Comparison of ENCODE assay signal across 25 mouse cellular contexts in the genomic region with DNA sequence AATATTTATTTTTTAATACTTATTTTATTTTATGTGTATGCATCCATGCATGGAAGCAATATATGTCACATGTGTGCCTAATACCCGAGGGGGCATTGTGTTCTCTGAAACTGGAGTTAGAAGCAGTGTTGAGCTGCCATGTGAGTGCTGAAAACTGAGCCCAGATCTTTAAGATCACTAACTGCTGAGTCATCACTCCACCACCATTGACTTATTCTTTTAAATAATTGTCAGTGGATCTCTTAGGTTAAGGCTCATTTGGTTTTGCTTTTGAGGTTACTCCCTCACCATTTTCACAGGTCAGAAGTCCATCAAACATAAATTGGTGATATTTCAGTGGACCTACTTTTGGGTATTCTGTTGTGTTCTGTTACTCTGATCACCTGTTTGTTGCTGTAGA.
A peak's percentile ranks its signal among the peaks of the same experiment; 100 is the strongest.
DNase-seq lines count a peak whose midpoint lies in the region; ATAC-seq and TF ChIP-seq lines count a peak whose summit lies in the region.
"Had no signal": no experiment of that assay in that cellular context is flagged by ENCODE, and none has a peak within 500 bp of the region (broad histone marks: within the 10 kb centered on the region; RNA-seq: fewer than 3 reads in every experiment).

No protein-coding gene starts in this region.

- dilution Hi-C loops in CH12.LX (cut with MboI; ENCODE audit: extremely low pct_ligation_motif_present, extremely low pct_unique_long_range_greater_than_20kb, low sequenced_read_pairs), result no loop called here

- TF ChIP-seq EP300 in CH12.LX (IDR thresholded peaks at IDR 0.05; ENCODE audit: low read length) (no peak), MEL (IDR thresholded peaks at IDR 0.05; ENCODE audit: low read depth in 1 of 2, low read length in 2 of 2) (no peak)

- H3K4me3 ChIP-seq in CH12.LX (replicated peaks in 1 of 3; ENCODE audit: low read depth in 2 of 3, low read length in 2 of 3, poor library complexity in 1 of 3) (no peak overlapping the region), ES-E14 (ENCODE audit: insufficient read depth in 1 of 2, low read depth in 1 of 2, low read length in 2 of 2, poor library complexity in 1 of 2, severe bottlenecking in 1 of 2) (no peak overlapping the region), MEL (ENCODE audit: control insufficient read depth in 1 of 2, insufficient read depth in 1 of 2, low read depth in 2 of 2, low read length in 2 of 2) (no peak overlapping the region)
- H3K4me3 ChIP-seq in intestine, postnatal 0 days (ENCODE audit: low read depth, low read length), result no peak overlapping the region
- H3K4me3 ChIP-seq in hindbrain, postnatal 0 days (ENCODE audit: low read length), result no peak overlapping the region

- in situ Hi-C loops in CH12.LX (cut with MboI; ENCODE audit: low pct_ligation_motif_present, low pct_unique_long_range_greater_than_20kb, low sequenced_read_pairs), result no loop called here
- in situ Hi-C loops in ES-E14 (cut with MboI; ENCODE audit: low sequenced_read_pairs in 2 of 2, unreplicated experiment in 2 of 2), result no loop called here

- TF ChIP-seq POLR2A in CH12.LX (IDR thresholded peaks at IDR 0.05; ENCODE audit: low read depth, low read length) (no peak), MEL (IDR thresholded peaks at IDR 0.05; ENCODE audit: control insufficient read depth in 1 of 2, insufficient read depth in 1 of 2, low read depth in 1 of 2, low read length in 2 of 2, poor library complexity in 1 of 2) (no peak)

- H3K9ac ChIP-seq in CH12.LX (ENCODE audit: insufficient read depth, low read depth) (no peak overlapping the region), ES-E14 (ENCODE audit: insufficient read depth, low read depth, low read length, poor library complexity, severe bottlenecking) (no peak overlapping the region), MEL (ENCODE audit: control insufficient read depth, low read depth, low read length, poor library complexity, severe bottlenecking) (no peak overlapping the region)
- no peak overlapping the region for H3K9ac ChIP-seq in intestine, postnatal 0 days (ENCODE audit: low read depth, low read length)
- no peak overlapping the region for H3K9ac ChIP-seq in hindbrain, postnatal 0 days (replicated peaks; ENCODE audit: low read length)

- H3K4me2 ChIP-seq in CH12.LX (ENCODE audit: insufficient read depth, low read depth, poor library complexity, severe bottlenecking), result no peak overlapping the region
- no peak overlapping the region for H3K4me2 ChIP-seq in intestine, postnatal 0 days (replicated peaks; ENCODE audit: low read depth)
- H3K4me2 ChIP-seq in hindbrain, postnatal 0 days (ENCODE audit: low read depth, low read length), result no peak overlapping the region

- no peak for ATAC-seq in intestine, postnatal 0 days
- no peak for ATAC-seq in erythroblast, adult 5-6 weeks (replicated peaks; ENCODE audit: low FRiP score, poor library complexity, severe bottlenecking)
- no peak for ATAC-seq in hindbrain, postnatal 0 days
- ATAC-seq: activated CD4-positive, CD25-positive, alpha-beta regulatory T cell, adult 4 months; CD4-positive, CD25-positive, alpha-beta regulatory T cell, adult 4 months; Patski had no signal

- H3K36me3 ChIP-seq in CH12.LX (replicated peaks in 1 of 2; ENCODE audit: control insufficient read depth in 1 of 2, insufficient read depth in 1 of 2, low read length in 1 of 2) (no peaks in the 10 kb centered on the region), ES-E14 (ENCODE audit: control insufficient read depth, insufficient read depth, low read length, poor library complexity, severe bottlenecking) (no peaks in the 10 kb centered on the region), MEL (ENCODE audit: control insufficient read depth in 1 of 2, insufficient read depth in 2 of 2, low read length in 2 of 2) (no peaks in the 10 kb centered on the region)
- H3K36me3 ChIP-seq in intestine, postnatal 0 days (ENCODE audit: control insufficient read depth, insufficient read depth), result no peaks in the 10 kb centered on the region
- no peaks in the 10 kb centered on the region for H3K36me3 ChIP-seq in hindbrain, postnatal 0 days (ENCODE audit: insufficient read depth, low read length)
- H3K36me3 ChIP-seq: G1E had no signal

- H3K27me3 ChIP-seq in CH12.LX (replicated peaks) (no peaks in the 10 kb centered on the region), MEL (ENCODE audit: control insufficient read depth in 1 of 2, insufficient read depth in 2 of 2, low read length in 2 of 2) (no peaks in the 10 kb centered on the region; a peak in 1 of 4 replicates)
- H3K27me3 ChIP-seq in intestine, postnatal 0 days (replicated peaks; ENCODE audit: control insufficient read depth, insufficient read depth, low read length), result no peaks in the 10 kb centered on the region
- H3K27me3 ChIP-seq in hindbrain, postnatal 0 days (ENCODE audit: insufficient read depth, low read length), result no peaks in the 10 kb centered on the region
- H3K27me3 ChIP-seq: Patski had no signal

- TF ChIP-seq RAD21 in CH12.LX (IDR thresholded peaks at IDR 0.05; ENCODE audit: low read depth, low read length), result no peak
- TF ChIP-seq RAD21 in MEL (IDR thresholded peaks at IDR 0.05; ENCODE audit: low read depth, low read length), result no peak

- no peak overlapping the region for H3K27ac ChIP-seq in CH12.LX (ENCODE audit: insufficient read depth, low read depth)
- H3K27ac ChIP-seq in ES-E14 (ENCODE audit: insufficient read depth, low read depth, low read length, poor library complexity, severe bottlenecking), result no peak overlapping the region
- H3K27ac ChIP-seq in MEL (ENCODE audit: control insufficient read depth, low read depth, low read length), result no peak overlapping the region
- H3K27ac ChIP-seq in intestine, postnatal 0 days (ENCODE audit: low read depth, low read length), result no peak overlapping the region
- H3K27ac ChIP-seq in hindbrain, postnatal 0 days, result no peak overlapping the region

- H3K9me3 ChIP-seq in CH12.LX (replicated peaks; ENCODE audit: low read length) (no peaks in the 10 kb centered on the region), ES-E14 (ENCODE audit: control insufficient read depth, insufficient read depth, low read depth, low read length) (no peaks in the 10 kb centered on the region), MEL (replicated peaks; ENCODE audit: insufficient read depth, low read length) (no peaks in the 10 kb centered on the region)
- H3K9me3 ChIP-seq in intestine, postnatal 0 days (ENCODE audit: control insufficient read depth), result no peaks in the 10 kb centered on the region
- no peaks in the 10 kb centered on the region for H3K9me3 ChIP-seq in hindbrain, postnatal 0 days (ENCODE audit: low read length)
- H3K9me3 ChIP-seq: G1E had no signal

- DNase-seq in 416B (ENCODE audit: low read depth) (peak; percentile 1), CH12.LX (ENCODE audit: extremely low read depth) (no peak), ES-E14 (ENCODE audit: low read depth, low spot score) (no peak), MEL (ENCODE audit: low read depth, low spot score) (no peak)
- no peak for DNase-seq in hindbrain, postnatal 0 days (ENCODE audit: low spot score)
- DNase-seq in frontal cortex, adult 2 months (ENCODE audit: extremely low spot score in 1 of 2, low spot score in 1 of 2), result no peak
- DNase-seq: adrenal gland, adult 2 months; adrenal gland, adult 8-10 months; adrenal gland, postnatal 10 days; adrenal gland, postnatal 14 days; adrenal gland, postnatal 25 days; adrenal gland, postnatal 36 days; B cell, adult 2 months; cerebellum, adult 11 months; cerebellum, adult 11-12 months; cerebellum, adult 18-20 months; cerebellum, adult 2 months; cerebellum, adult 8-10 months; cerebellum, adult 9-10 months had no signal

- TF ChIP-seq CTCF in CH12.LX (conservative IDR thresholded peaks at IDR 0.05 in 1 of 2, IDR thresholded peaks at IDR 0.05 in 1 of 2; ENCODE audit: low read depth in 2 of 2, low read length in 2 of 2) (no peak), MEL (IDR thresholded peaks at IDR 0.05 in 2 of 3, conservative IDR thresholded peaks at IDR 0.05 in 1 of 3; ENCODE audit: control insufficient read depth in 1 of 3, insufficient read depth in 1 of 3, low read depth in 2 of 3, low read length in 3 of 3, poor library complexity in 1 of 3, severe bottlenecking in 1 of 3) (no peak)
- TF ChIP-seq CTCF in intestine, postnatal 0 days (IDR thresholded peaks at IDR 0.05; ENCODE audit: low read depth), result no peak
- no peak for TF ChIP-seq CTCF in hindbrain, postnatal 0 days (IDR thresholded peaks at IDR 0.05; ENCODE audit: low read depth)

- H3K4me1 ChIP-seq in CH12.LX (ENCODE audit: control insufficient read depth in 1 of 2, insufficient read depth in 2 of 2) (peaks cover 0 to 13% of the 10 kb centered on the region in 2 experiments; a peak in 2 of 4 replicates), ES-E14 (ENCODE audit: control insufficient read depth in 2 of 2, insufficient read depth in 2 of 2, low read length in 2 of 2, poor library complexity in 1 of 2) (no peaks in the 10 kb centered on the region), MEL (ENCODE audit: control insufficient read depth in 1 of 2, insufficient read depth in 2 of 2, low read length in 2 of 2) (no peaks in the 10 kb centered on the region)
- no peaks in the 10 kb centered on the region for H3K4me1 ChIP-seq in intestine, postnatal 0 days (replicated peaks; ENCODE audit: control insufficient read depth, insufficient read depth, low read length)
- no peaks in the 10 kb centered on the region for H3K4me1 ChIP-seq in hindbrain, postnatal 0 days (ENCODE audit: insufficient read depth, low read length)

- 63% methylated on average over 1 of the region's 1 CpGs for WGBS in intestine, postnatal 0 days
- WGBS in hindbrain, postnatal 0 days, result 68% methylated on average over 1 of the region's 1 CpGs

- H3K79me2 ChIP-seq in CH12.LX (replicated peaks; ENCODE audit: control insufficient read depth, extremely low read depth, insufficient read depth, poor library complexity, severe bottlenecking) (no peaks in the 10 kb centered on the region), MEL (ENCODE audit: control insufficient read depth, insufficient read depth, low read length, poor library complexity) (no peaks in the 10 kb centered on the region)

TF ChIP-seq in CH12.LX, 34 proteins besides CTCF, POLR2A, EP300 and RAD21:
- TF ChIP-seq USF1 (IDR thresholded peaks at IDR 0.05; ENCODE audit: low read depth, low read length) (no peak), CHD1 (IDR thresholded peaks at IDR 0.05; ENCODE audit: low read depth, low read length) (no peak), MAFK (IDR thresholded peaks at IDR 0.05; ENCODE audit: insufficient replicate concordance, low read length) (peak; percentile 93)

TF ChIP-seq in ES-E14, 5 proteins besides CTCF, POLR2A, EP300 and RAD21:
- TF ChIP-seq MAFK (IDR thresholded peaks at IDR 0.05; ENCODE audit: insufficient read depth, low read depth, low read length) (peak; percentile 83), CHD2 (IDR thresholded peaks at IDR 0.05; ENCODE audit: low read depth, low read length) (no peak)

TF ChIP-seq in MEL, 35 proteins besides CTCF, POLR2A, EP300 and RAD21:
- TF ChIP-seq MYC (IDR thresholded peaks at IDR 0.05; ENCODE audit: low read depth, low read length), result no peak
- TF ChIP-seq MAFK (IDR thresholded peaks at IDR 0.05; ENCODE audit: borderline replicate concordance, low read depth, low read length), result peak; percentile 22; the same call in 1 of the 2 replicates
TF ChIP-seq in MEL: peak in this region for 1.
